Mouse (Mus musculus): ENCODE measurements around the gene Capza2. TPM values are rescaled to one million over a fixed set of nuclear protein-coding genes. Genes with fewer than 3 reads are reported as not detected.
A peak's percentile ranks its signal among the peaks of the same experiment; 100 is the strongest.

The Capza2 gene
- polyA plus RNA-seq (2012; ENCODE audit: insufficient read depth, insufficient read length, missing spikeins): 468 and 474 TPM in 2 replicates

GRCm38 (mm10) chr6:17635615-17636284 lies at the start of gene Capza2:
Gene Capza2, plus strand, starts transcription at chr6:17636234.
- Histone ChIP-seq H3K27ac (ENCODE audit: insufficient read depth, low read depth, low read length) (peak within 1 kb of the TSS; percentile 99), H3K4me3 (ENCODE audit: insufficient read depth, low read length) (peak within 1 kb of the TSS; percentile 78), H3K4me1 (ENCODE audit: control insufficient read depth, insufficient read depth, low read length) (peaks cover 32% of the 10 kb centered on the region)
- TF ChIP-seq CTCF (IDR thresholded peaks at IDR 0.05; ENCODE audit: low read depth, low read length) (no peak), POLR2A (IDR thresholded peaks at IDR 0.05; ENCODE audit: borderline replicate concordance, low read depth, low read length) (no peak)

GRCm38 (mm10) chr6:17589049-17589952 lies 46.7 kb upstream of the Capza2 start:
- Histone ChIP-seq H3K4me1 (ENCODE audit: control insufficient read depth, insufficient read depth, low read length) (peaks cover 5% of the 10 kb centered on the region), H3K4me3 (ENCODE audit: insufficient read depth, low read length) (no peak overlapping the region), H3K27ac (ENCODE audit: insufficient read depth, low read depth, low read length) (no peak overlapping the region)
- TF ChIP-seq CTCF (IDR thresholded peaks at IDR 0.05; ENCODE audit: low read depth, low read length) (peak; percentile 82), POLR2A (IDR thresholded peaks at IDR 0.05; ENCODE audit: borderline replicate concordance, low read depth, low read length) (no peak)

GRCm38 (mm10) chr6:17589953-17590627 lies 45.9 kb upstream of the Capza2 start:
- H3K27ac ChIP-seq (ENCODE audit: insufficient read depth, low read depth, low read length): no peak overlapping the region
- no peak for TF ChIP-seq POLR2A (IDR thresholded peaks at IDR 0.05; ENCODE audit: borderline replicate concordance, low read depth, low read length)
- no peak for TF ChIP-seq CTCF (IDR thresholded peaks at IDR 0.05; ENCODE audit: low read depth, low read length)
- no peak overlapping the region for H3K4me3 ChIP-seq (ENCODE audit: insufficient read depth, low read length)
- peaks cover 5% of the 10 kb centered on the region for H3K4me1 ChIP-seq (ENCODE audit: control insufficient read depth, insufficient read depth, low read length)

GRCm38 (mm10) chr6:17593971-17594370 lies 42.1 kb upstream of the Capza2 start:
- Histone ChIP-seq H3K4me3 (ENCODE audit: insufficient read depth, low read length) (no peak overlapping the region), H3K4me1 (ENCODE audit: control insufficient read depth, insufficient read depth, low read length) (peaks cover 14% of the 10 kb centered on the region), H3K27ac (ENCODE audit: insufficient read depth, low read depth, low read length) (no peak overlapping the region)
- TF ChIP-seq CTCF (IDR thresholded peaks at IDR 0.05; ENCODE audit: low read depth, low read length) (no peak), POLR2A (IDR thresholded peaks at IDR 0.05; ENCODE audit: borderline replicate concordance, low read depth, low read length) (no peak)

GRCm38 (mm10) chr6:17595712-17596462 lies 40.1 kb upstream of the Capza2 start:
- Histone ChIP-seq H3K4me1 (ENCODE audit: control insufficient read depth, insufficient read depth, low read length) (peaks cover 9% of the 10 kb centered on the region), H3K27ac (ENCODE audit: insufficient read depth, low read depth, low read length) (0 out of 2 replicates have a peak overlapping the region, but pooled peaks have one; percentile 8), H3K4me3 (ENCODE audit: insufficient read depth, low read length) (no peak overlapping the region)
- TF ChIP-seq CTCF (IDR thresholded peaks at IDR 0.05; ENCODE audit: low read depth, low read length): no peak
- TF ChIP-seq POLR2A (IDR thresholded peaks at IDR 0.05; ENCODE audit: borderline replicate concordance, low read depth, low read length): no peak

GRCm38 (mm10) chr6:17599373-17599772 lies 36.7 kb upstream of the Capza2 start:
- Histone ChIP-seq H3K4me3 (ENCODE audit: insufficient read depth, low read length) (no peak overlapping the region), H3K27ac (ENCODE audit: insufficient read depth, low read depth, low read length) (no peak overlapping the region), H3K4me1 (ENCODE audit: control insufficient read depth, insufficient read depth, low read length) (peaks cover 15% of the 10 kb centered on the region)
- no peak for TF ChIP-seq POLR2A (IDR thresholded peaks at IDR 0.05; ENCODE audit: borderline replicate concordance, low read depth, low read length)
- no peak for TF ChIP-seq CTCF (IDR thresholded peaks at IDR 0.05; ENCODE audit: low read depth, low read length)

GRCm38 (mm10) chr6:17601526-17601925 lies 34.5 kb upstream of the Capza2 start:
- TF ChIP-seq POLR2A (IDR thresholded peaks at IDR 0.05; ENCODE audit: borderline replicate concordance, low read depth, low read length): no peak
- TF ChIP-seq CTCF (IDR thresholded peaks at IDR 0.05; ENCODE audit: low read depth, low read length): no peak
- no peak overlapping the region for H3K4me3 ChIP-seq (ENCODE audit: insufficient read depth, low read length)
- H3K27ac ChIP-seq (ENCODE audit: insufficient read depth, low read depth, low read length): no peak overlapping the region
- H3K4me1 ChIP-seq (ENCODE audit: control insufficient read depth, insufficient read depth, low read length): peaks cover 6% of the 10 kb centered on the region; the same call in 1 of the 2 replicates

GRCm38 (mm10) chr6:17606915-17607314 lies 29.1 kb upstream of the Capza2 start:
- Histone ChIP-seq H3K4me1 (ENCODE audit: control insufficient read depth, insufficient read depth, low read length) (peaks cover 10% of the 10 kb centered on the region), H3K27ac (ENCODE audit: insufficient read depth, low read depth, low read length) (no peak overlapping the region), H3K4me3 (ENCODE audit: insufficient read depth, low read length) (no peak overlapping the region)
- TF ChIP-seq CTCF (IDR thresholded peaks at IDR 0.05; ENCODE audit: low read depth, low read length): no peak
- no peak for TF ChIP-seq POLR2A (IDR thresholded peaks at IDR 0.05; ENCODE audit: borderline replicate concordance, low read depth, low read length)
